Mouse (Mus musculus) E14TG2a.4 (cell line): ENCODE measurements around the gene Dhx15.

Experiments
- CTCF ChIP-seq: conservative IDR thresholded peaks from 2 replicates; pipeline ENCODE4 v1.5.1; 2014; ENCODE audit warnings: low read length
- POU5F1 ChIP-seq: IDR thresholded peaks from 2 replicates; pipeline ENCODE4 v1.6.1; 2014; ENCODE audit warnings: low read length, borderline replicate concordance

DNA sequence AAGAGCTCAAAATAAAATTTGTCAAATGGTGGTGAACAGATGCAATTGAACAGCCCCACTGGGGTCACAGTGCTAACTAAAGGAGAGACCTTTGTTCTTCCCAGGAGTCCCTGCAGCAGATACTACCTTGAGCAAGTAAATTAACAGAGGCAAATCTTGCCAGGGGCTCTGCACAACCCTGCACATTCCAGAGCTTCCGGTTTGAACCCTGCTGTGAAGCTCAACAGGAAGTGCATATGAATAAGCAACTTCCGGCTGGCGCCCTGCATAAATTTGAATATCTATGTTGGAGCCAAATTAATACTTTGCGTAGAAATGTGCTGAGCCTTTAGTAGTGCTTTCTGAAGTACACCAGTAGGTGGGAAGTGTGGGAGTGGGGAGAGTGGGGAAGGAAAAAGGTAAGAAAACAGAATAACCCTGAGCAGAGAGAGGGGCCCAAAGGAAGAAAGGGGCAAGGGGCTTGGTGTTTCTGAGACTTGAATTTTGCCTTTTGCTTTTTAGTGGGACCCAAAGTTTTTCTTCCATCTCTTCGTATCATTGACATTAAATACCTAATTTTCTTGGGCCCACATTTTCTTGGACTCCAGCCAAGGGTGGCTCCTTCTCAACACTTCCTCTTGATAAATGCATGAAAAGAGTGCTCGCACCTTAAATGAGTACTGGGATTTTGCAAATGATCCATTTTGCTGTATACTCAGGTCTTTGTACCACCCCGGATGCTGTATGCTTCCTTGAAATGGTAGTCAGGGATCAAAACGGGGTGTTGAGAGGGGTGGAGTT is 47.8 kb upstream of the Dhx15 start:
- no peak for TF ChIP-seq CTCF
- no peak for TF ChIP-seq POU5F1
